Mouse (Mus musculus) B cell, adult 67 days (primary cell): ENCODE measurements around the gene Dnaja3. TPM values are rescaled to one million over a fixed set of nuclear protein-coding genes. Genes with fewer than 3 reads are reported as not detected.

Experiments used
- total RNA-seq, 2 experiments: library from RNA; stranded (reverse); gene quantifications; 4 replicates each; pipeline ENCODE4 v1.2.4; 2023

Gene Dnaja3
- 10 to 100 TPM; 36.5 to 39.7 TPM for total RNA-seq

DNA sequence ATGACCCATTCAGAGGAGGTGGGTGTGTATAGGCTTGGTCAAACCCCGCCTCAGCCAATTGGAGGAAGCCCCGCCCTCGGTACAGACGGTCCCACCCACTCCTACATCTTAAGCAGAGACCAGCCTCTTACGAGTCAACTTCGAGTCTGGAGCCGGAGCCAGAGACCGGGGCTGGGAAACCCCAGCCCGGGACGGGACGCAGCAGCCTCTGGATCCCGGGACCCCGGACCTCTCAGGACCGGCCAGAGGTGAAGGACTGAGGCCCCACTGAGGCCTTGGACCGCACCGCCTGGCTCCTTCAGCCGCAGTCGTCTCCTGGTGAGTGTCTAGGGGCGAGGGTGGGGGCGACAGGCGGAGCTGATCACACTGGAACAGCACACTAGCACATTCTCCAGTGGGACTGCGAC, at the start of gene Dnaja3, which contains the start of gene Vasn:
TSS of gene Dnaja3 (plus strand) at position 159 of the 407 bp plus-strand sequence.
TSS of gene Vasn (plus strand) at position 111 of the 407 bp plus-strand sequence.

DNA sequence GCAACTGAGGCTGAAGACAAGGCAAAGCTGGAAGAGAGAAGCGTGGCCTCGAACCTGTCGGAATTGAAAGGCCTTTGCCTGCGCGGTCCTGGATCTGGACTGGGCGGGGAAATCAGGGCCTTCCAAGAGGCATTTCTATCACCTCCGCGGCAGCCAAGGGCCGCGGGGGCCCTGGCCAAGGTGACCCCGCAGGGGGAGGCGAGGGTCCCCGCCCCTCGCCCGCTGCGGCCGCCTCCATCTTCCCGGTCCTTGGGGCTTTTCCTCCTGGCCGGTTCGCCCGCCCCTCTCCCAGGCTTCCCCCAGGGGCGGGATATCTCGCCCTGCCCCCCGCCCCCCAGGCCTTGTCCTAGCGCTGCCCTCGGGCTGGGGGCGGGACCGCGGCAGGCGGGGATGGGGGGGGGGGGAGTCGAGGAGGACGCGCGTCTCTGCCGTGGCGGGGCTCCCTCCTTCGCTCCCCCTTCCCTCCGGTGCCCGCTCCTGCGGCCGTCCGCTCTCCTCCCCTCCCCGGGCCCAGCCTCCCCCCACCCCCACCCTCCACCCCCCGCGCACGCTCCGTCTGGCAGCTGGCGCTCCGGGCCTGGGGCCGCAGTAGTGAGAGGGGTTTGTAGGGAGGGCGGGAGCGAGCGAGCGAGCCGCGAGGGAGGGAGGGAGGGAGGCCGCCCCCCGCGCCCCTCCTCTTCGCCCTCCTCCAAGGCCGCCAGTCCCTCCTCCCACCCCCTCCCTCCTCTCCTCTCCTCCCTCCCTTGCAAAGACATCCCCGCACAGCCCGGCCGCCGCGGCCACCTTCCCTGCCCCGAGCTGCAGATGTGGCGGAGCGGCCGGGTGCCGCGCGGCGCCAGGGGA, 45.6 kb upstream of the Dnaja3 start, which contains the start of gene Glis2:
TSS of gene Glis2 (plus strand) at position 743 of the 843 bp plus-strand sequence.

DNA sequence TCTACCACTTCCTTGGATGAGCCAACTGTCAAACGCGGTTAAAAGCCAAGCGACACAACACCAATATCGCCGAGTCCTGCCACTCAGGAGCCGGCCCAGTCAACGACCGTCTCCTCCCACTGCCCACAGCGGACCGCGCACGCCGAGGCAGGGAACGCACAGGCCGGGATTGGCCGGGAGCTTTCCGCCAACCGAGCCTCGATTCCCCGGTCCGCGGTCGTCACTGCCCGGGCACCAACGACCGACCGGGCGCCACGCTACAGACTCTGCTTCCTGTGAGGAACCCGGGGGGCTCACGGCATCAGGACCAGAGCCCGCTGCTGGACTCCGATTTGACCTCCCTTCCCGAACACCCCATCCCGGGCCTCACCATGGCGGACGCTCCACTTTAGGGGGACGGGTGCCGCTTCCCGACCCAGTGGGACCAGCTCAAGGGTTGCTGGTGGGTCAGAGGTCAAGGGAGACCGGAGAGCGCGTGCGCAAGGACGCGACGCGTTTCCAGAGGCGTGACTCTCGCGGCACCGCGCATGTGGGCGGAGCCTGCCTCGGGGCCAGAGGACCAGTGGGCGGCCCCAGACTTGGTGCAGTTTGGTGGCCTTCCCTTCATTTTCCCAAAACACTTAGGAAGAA, 15.2 kb upstream of the Dnaja3 start, which contains the start of gene Pam16:
TSS of gene Pam16 (minus strand) at position 508 of the 630 bp plus-strand sequence.

DNA sequence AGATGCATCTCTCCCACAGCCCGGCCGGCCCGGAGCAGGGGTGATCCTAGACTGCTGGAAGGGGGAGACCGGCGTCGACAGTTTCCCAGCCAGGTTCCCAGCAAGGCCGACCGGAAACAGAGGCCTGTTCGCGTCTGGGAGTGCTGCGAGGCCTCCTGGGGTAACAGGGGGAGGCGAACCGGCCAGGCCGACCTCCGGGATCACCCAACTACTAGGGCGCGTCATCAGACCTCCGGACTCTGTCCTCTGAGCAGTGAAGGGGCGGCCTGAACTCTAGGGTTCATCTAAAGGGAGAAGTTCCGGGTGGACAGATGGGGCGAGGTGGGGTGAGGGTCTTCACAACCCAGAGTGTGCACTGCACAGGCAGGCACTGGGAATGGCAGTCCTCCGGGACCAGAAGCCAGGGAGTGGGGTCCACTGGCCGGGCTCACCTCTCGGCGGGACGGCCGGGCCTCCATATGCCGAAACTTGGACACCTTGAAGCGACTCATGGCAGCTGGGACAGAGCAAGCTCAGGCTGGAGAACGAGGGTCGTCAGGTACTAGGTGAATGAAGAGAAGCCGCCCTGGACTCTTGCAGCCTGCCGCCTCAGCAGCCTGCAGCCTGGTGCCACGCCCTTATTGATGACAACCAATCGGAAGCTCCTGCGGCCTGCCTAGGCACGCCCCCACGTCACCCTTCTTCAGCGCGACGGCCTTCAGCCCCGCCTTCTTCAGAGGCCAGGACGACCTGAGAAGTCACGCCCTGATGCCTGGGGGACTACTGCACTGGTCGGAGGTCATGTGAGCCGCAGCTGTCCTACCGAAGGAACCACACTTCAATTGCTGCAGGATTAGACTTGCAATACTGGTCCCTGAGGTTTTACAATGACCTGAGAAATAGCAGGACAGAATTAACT, 39.6 kb downstream of the Dnaja3 start, which contains the start of gene Coro7:
TSS of gene Coro7 (minus strand) at position 657 of the 898 bp plus-strand sequence.

DNA sequence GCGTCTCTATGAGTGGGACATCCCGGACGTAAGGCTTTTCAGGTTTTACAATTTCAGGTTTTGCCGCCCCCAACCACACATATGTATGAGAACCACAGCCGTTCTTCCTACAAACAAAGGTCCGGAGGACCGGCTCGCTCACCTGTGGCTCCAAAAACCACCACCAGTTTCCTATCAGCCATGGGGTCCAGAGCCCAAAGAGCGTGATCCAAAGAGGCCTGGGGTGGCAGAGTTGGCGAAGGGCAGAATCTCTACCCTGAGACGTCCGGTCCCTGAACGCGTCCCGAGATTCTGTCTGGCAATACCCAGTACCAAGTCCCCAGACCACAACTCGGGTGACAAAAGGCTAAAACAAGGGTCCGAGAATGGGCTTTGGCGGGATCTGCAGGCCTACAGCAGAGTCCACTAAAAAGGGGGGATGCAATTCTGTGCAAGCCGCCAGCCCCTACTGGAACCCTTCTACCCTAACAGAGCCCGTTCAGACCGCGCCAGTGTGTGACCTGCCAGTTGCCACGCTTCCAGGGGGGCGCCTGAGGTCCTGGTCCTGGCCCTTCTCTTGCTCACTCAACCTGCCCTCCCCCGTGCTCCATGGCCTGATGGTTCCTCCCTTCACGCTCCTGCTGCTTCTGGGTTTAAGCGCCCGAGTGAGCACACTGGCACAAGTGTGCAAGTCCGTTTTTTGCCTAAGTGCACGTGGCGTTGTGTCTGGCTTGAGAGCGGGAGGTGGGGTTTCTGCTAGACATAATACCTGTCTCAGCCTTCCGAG, 79.1 kb downstream of the Dnaja3 start, which contains the start of gene Nmral1:
TSS of gene Nmral1 (minus strand) at position 604 of the 766 bp plus-strand sequence.

DNA sequence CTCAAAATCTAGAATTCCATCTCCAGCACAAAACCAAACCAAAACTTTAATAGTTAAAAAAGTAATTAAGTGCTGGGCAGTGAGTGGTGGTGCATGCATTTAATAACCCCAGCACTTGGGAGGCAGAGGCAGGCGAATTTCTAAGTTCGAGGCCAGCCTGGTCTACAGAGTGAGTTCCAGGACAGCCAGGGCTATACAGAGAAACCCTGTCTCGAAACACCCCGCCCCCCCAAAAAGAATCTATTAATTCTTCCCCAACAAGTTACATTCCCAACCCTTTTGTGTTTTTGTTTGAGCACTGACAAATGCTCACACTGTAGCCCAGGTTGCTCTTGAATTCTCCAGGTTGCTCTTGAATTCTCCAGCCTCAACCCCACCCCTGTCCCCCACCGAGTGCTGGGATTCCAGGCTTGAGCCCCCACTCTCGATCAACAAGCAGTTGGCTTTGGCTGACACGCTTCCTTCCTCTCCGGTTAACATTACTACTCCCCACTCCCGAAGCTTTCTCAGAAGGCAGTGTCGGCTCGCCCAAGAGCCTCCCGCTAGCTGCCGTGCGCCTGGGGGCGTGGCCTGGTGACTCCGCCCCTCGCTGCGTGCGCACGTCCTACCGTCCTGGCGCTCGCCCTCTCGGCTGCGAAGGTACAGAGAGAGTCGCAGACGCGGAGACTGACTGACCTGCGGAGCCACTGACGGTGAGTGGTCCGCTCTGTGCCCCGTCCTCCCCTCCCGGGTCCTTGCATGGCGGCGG, 86.2 kb downstream of the Dnaja3 start, which contains the start of gene Hmox2:
TSS of gene Hmox2 (plus strand) at position 582 of the 748 bp plus-strand sequence.

Other genes starting within 250 kb of the Dnaja3 start
- 1 to 10 TPM; 4.4 TPM for gene Adcy9, start 219.5 kb upstream of the Dnaja3 start, total RNA-seq
- gene Srl, start 98.2 kb upstream of the Dnaja3 start, total RNA-seq: 1 to 10 TPM; 1.5 to 1.8 TPM
- gene Tfap4, start 80.1 kb upstream of the Dnaja3 start, total RNA-seq: 10 to 100 TPM; 10.2 to 15.1 TPM
- gene Glis2, start 45.3 kb upstream of the Dnaja3 start, total RNA-seq: not detected
- 10 to 100 TPM; 31.4 to 60.2 TPM for gene Pam16, start 15.0 kb upstream of the Dnaja3 start, total RNA-seq
- under 1 TPM; 0.32 to 0.33 TPM for gene Vasn, start within 50 bp of the Dnaja3 start, total RNA-seq
- gene Coro7, start 39.8 kb downstream of the Dnaja3 start, total RNA-seq: 100 to 1,000 TPM; 236 to 237 TPM
- gene Nmral1, start 79.4 kb downstream of the Dnaja3 start, total RNA-seq: 10 to 100 TPM in 1 of 2 experiments, 1 to 10 TPM in 1; 9.2 to 14.8 TPM
- gene Hmox2, start 86.4 kb downstream of the Dnaja3 start, total RNA-seq: 10 to 100 TPM; 54.1 to 58.2 TPM
- gene Cdip1, start 150.3 kb downstream of the Dnaja3 start, total RNA-seq: 10 to 100 TPM; 57.1 to 65.3 TPM
- gene 4930562C15Rik, start 195.4 kb downstream of the Dnaja3 start, total RNA-seq: not detected
- gene Ubald1, start 240.3 kb downstream of the Dnaja3 start, total RNA-seq: 100 to 1,000 TPM; 161 to 185 TPM
- gene Mgrn1, start 246.3 kb downstream of the Dnaja3 start, total RNA-seq: 100 to 1,000 TPM; 161 to 170 TPM